Mouse (Mus musculus) midbrain, embryonic 14.5 days (tissue): ENCODE measurements around the gene Cox7a1. TPM values are rescaled to one million over a fixed set of nuclear protein-coding genes. Genes with fewer than 3 reads are reported as not detected.
A peak's percentile ranks its signal among the peaks of the same experiment; 100 is the strongest.
"Not testable (repeated sequence)": the region's sequence is repeated elsewhere in the genome, so short reads cannot be mapped to it uniquely, and the experiment has no call there.

Experiments
- ATAC-seq: fragments of 200-750 bp; cut with Nextera tagmentation; 2 replicates; pipeline ENCODE4 v1.8.0; 2017; ENCODE audit warnings: moderate number of reproducible peaks, moderate library complexity; ENCODE audit not compliant: low FRiP score, low TSS enrichment
- DNase-seq: peaks from one replicate; pipeline ENCODE4 v3.0.0-alpha.2; 2015
- H3K27ac ChIP-seq: fragments of 300-500 bp; sonication (generic); replicated peaks from 2 replicates; pipeline ENCODE4 v1.5.1; 2014; ENCODE audit warnings: mild to moderate bottlenecking, low read depth, low read length, moderate library complexity
- H3K27me3 ChIP-seq: fragments of 300-500 bp; sonication (generic); 2 replicates; pipeline ENCODE4 v1.6.1; 2014; ENCODE audit warnings: low read length, control low read depth, mixed read lengths; ENCODE audit not compliant: control insufficient read depth, insufficient read depth
- H3K36me3 ChIP-seq: fragments of 300-500 bp; sonication (generic); 2 replicates; pipeline ENCODE4 v1.6.1; 2014; ENCODE audit warnings: low read length, control low read depth; ENCODE audit not compliant: control insufficient read depth, insufficient read depth
- H3K4me1 ChIP-seq: fragments of 300-500 bp; sonication (generic); 2 replicates; pipeline ENCODE4 v1.6.1; 2014; ENCODE audit warnings: mild to moderate bottlenecking, antibody characterized with exemption, low read length, control low read depth; ENCODE audit not compliant: control insufficient read depth, insufficient read depth
- H3K4me2 ChIP-seq: fragments of 300-500 bp; sonication (generic); 2 replicates; pipeline ENCODE4 v1.6.1; 2014; ENCODE audit warnings: mild to moderate bottlenecking, low read length, moderate library complexity
- H3K4me3 ChIP-seq: fragments of 300-500 bp; sonication (generic); replicated peaks from 2 replicates; pipeline ENCODE4 v1.5.1; 2014; ENCODE audit warnings: low read depth, low read length
- H3K9ac ChIP-seq: fragments of 300-500 bp; sonication (generic); replicated peaks from 2 replicates; pipeline ENCODE4 v1.6.1; 2014; ENCODE audit warnings: mild to moderate bottlenecking, low read length, moderate library complexity
- H3K9me3 ChIP-seq: fragments of 300-500 bp; sonication (generic); 2 replicates; pipeline ENCODE4 v1.6.1; 2016; ENCODE audit warnings: low read length, control low read depth, mixed read lengths; ENCODE audit not compliant: control insufficient read depth
- WGBS: fragments of 180-500 bp; shearing (Covaris S2); extraction: QIAGEN DNeasy Blood & Tissue Kit; methylation state at CpG from one replicate; pipeline ENCODE4 v1.1.7; 2014; 5-methylcytosine and 5-hydroxymethylcytosine counted together
- polyA plus RNA-seq: library from polyadenylated mRNA; unstranded; fragments of >200 nt; fragmentation: Nextera tagmentation; extraction: Ambion mirVana; gene quantifications from 2 replicates; pipeline ENCODE4 v1.2.1, GENCODE M21; 2014

Gene Cox7a1
- polyA plus RNA-seq, 1 experiment from 2014 or later: 5.5 TPM

DNA sequence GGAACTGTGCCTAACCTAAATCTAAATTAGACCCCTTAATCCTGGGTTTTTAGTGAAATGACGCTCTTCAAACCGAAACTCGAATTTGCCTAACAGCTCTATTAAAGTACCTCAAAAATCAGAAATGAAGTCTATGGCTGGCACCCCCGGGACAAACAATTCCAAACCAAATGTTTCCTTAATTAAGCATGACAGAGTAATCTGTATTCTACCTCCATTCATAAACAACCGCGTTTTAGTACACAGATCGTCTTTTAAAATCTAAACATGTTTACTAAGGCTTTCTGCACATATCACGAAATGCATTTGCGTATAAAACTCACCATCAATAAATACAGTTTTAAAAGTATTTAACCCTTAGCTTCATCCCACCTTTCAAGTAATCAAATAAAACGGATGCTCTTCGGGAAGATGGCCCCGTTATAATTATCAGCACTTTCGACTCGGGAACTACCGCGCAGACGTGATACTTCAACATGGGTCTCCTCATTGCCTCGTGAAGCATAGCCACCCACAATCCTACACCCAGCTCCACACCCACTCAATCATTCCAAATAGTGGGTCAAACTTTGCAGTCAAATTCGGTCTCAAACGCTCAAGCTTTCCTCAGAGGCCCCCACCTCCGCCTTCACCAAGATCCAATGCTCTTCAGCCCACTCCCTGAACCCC lies 14.9 kb upstream of the Cox7a1 start:
- no peak for DNase-seq
- H3K27ac ChIP-seq: peak overlapping the region; percentile 95
- peaks cover 16% of the 10 kb centered on the region for H3K4me1 ChIP-seq
- peak overlapping the region; percentile 72 for H3K4me3 ChIP-seq
- H3K27me3 ChIP-seq: no peaks in the 10 kb centered on the region
- 3% methylated on average over 21 of the region's 21 CpGs for WGBS
- H3K4me2 ChIP-seq: peak overlapping the region; percentile 77
- peaks cover 20% of the 10 kb centered on the region for H3K36me3 ChIP-seq
- H3K9ac ChIP-seq: peak overlapping the region; percentile 92
- peak; percentile 48 for ATAC-seq
- H3K9me3 ChIP-seq: peaks cover 25% of the 10 kb centered on the region

DNA sequence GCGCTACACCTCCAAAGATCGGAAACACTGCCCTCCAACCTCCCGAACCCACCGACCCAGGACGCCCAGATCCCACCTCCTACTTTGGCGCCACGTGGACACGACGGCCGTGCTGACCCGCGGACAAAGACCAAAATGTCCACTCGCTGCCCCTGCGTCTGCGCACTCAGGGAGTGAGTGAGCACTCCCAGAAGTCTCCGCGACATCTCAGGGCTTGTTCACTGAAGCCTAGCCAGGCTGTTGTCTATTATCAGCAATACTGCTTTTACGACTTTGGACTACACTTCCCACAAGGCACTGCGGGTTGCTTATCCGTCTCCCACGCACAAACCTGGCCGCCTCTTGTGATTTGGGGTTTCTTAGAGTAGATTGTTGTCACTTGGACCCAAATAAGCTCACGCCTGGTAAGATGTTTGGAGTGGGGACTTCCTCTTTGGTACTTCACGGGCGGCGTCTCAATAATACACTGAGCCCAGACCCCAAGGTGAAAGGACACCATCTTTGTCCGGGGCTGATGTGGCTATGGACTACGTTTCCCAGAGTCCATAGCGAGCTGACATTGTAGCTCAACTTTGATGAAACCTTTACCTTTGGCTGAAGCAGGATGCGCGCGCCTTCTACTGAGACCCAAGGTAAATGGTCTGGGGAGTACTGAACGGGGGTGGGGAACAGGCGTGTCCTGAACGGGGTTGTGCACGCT lies 14.2 kb upstream of the Cox7a1 start, which contains the start of gene Zfp146:
Gene Zfp146, minus strand, starts transcription at position 168 of the 700 bp plus-strand sequence.
- Histone ChIP-seq H3K27ac (peak within 1 kb of the TSS; percentile 95), H3K9ac (peak within 1 kb of the TSS; percentile 92), H3K9me3 (peaks cover 22% of the 10 kb centered on the region), H3K27me3 (no peaks in the 10 kb centered on the region), H3K4me1 (peaks cover 16% of the 10 kb centered on the region), H3K4me3 (peak within 1 kb of the TSS; percentile 72), H3K36me3 (peaks cover 20% of the 10 kb centered on the region), H3K4me2 (peak within 1 kb of the TSS; percentile 77)
- ATAC-seq (peak; percentile 96), DNase-seq (peak; percentile 97)
- under 1% methylated on average over 36 of the region's 36 CpGs for WGBS

DNA sequence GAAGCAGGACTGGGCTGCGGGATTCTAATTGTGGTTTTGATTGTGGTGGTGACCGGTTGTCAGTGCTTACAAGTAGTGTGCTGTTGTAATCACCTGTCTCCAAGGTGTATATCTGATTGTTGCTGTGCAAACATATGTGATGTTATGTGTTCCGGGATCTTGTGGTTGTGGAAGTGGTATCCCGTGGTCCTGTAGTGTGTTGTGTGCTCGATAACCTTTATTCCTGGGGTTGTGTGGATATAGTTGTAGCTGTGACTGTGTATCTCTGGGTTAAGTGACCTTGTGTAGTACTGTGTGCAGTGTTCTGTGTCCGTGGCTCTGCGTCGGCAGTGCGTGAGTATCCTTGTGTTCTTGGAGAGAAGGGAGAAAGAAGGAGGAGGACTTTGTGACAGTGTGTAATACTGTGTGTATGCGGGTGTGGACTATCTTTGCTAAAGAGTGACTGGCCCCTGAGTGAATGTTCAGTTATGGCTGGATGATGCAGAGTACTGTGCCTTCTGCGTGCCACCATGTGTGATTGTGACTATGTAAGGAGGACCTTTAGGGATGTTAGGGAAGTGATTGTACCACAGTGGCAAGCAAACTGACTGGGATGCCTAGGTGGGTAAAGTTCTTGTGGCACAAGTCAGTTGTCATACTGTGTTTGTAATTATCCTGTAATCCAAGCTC lies 13.5 kb upstream of the Cox7a1 start:
- Histone ChIP-seq H3K4me2 (peak overlapping the region; percentile 77), H3K27ac (peak overlapping the region; percentile 95), H3K4me3 (peak overlapping the region; percentile 72), H3K36me3 (peaks cover 17% of the 10 kb centered on the region), H3K9ac (peak overlapping the region; percentile 92), H3K9me3 (peaks cover 18% of the 10 kb centered on the region), H3K27me3 (no peaks in the 10 kb centered on the region), H3K4me1 (peaks cover 16% of the 10 kb centered on the region)
- DNase-seq: peak; percentile 11
- ATAC-seq: peak; percentile 2; the same call in 1 of the 2 replicates
- whole genome bisulfite sequencing: 29% methylated on average over 11 of the region's 11 CpGs

DNA sequence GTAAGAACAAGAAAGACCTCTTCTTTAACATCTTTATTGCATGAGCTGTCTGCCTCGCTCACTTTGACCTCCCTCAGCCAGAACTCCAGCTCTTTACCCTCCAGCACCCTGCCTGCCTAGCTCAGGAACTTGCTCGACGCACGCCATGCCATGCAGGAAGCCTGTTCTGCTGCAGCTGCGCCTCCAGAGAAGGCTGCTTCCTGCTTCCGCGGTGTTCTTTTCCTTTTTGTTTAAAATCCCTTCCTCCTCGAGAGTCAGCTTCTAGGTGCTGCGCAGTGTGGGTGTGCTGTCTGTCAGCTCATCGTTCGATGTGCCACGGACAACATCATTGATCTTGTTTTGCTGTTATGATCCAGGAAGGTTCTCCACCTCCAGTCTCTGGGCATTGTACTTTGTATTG lies 7.5 kb upstream of the Cox7a1 start:
- H3K9ac ChIP-seq: no peak overlapping the region
- no peaks in the 10 kb centered on the region for H3K9me3 ChIP-seq
- H3K4me1 ChIP-seq: no peaks in the 10 kb centered on the region
- DNase-seq (no peak), ATAC-seq (no peak)
- WGBS: 87% methylated on average over 12 of the region's 12 CpGs
- no peak overlapping the region for H3K4me3 ChIP-seq
- H3K4me2 ChIP-seq: no peak overlapping the region
- H3K27me3 ChIP-seq: no peaks in the 10 kb centered on the region
- H3K36me3 ChIP-seq: peaks cover 29% of the 10 kb centered on the region
- H3K27ac ChIP-seq: no peak overlapping the region

DNA sequence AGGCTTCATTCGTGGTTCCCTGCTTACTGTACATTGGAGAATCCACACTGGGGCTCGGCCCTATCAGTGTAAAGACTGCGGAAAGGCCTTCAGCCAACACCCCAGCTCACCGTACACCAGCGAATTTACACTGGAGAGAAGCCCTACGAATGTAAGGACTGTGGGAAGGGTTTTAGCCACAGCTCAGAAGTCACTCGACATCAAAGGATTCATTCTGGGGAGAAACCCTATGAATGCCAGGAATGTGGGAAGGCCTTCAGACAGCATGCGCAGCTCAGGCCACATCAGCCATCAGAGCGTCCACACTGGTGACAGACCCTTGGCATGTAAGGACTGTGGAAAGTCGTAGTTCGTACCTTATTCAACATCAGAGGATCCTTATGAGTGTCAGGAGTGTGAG lies 5.7 kb upstream of the Cox7a1 start:
- ATAC-seq (no peak), DNase-seq (no peak)
- Histone ChIP-seq H3K27ac (no peak overlapping the region), H3K36me3 (peaks cover 29% of the 10 kb centered on the region), H3K27me3 (no peaks in the 10 kb centered on the region), H3K4me3 (no peak overlapping the region), H3K4me1 (no peaks in the 10 kb centered on the region), H3K9ac (no peak overlapping the region), H3K9me3 (no peaks in the 10 kb centered on the region), H3K4me2 (no peak overlapping the region)
- 88% methylated on average over 11 of the region's 11 CpGs for WGBS

DNA sequence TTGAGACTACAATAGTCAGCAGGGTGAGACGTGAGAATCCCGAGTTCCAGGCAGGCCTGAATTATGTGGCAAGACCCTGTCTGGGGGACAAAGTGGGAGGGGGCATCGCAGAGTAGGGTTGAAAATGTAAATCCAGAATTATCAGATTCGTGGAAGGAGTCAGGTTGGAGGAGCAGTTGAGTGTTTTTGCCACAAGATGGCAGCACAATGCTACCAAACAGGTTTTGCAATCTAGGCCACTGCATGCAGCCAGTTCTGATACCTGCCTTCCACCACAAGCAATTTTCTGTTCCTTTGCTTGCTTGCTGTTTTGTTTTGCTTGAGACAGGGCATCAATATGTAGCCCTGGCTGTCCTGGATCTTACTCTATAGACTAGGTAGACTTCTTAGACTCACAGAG lies 2.6 kb upstream of the Cox7a1 start:
- Histone ChIP-seq H3K4me3 (no peak overlapping the region), H3K9ac (no peak overlapping the region), H3K27ac (peak overlapping the region; percentile 37; the same call in 1 of the 2 replicates), H3K4me1 (peaks cover 4% of the 10 kb centered on the region; the same call in 1 of the 2 replicates), H3K9me3 (no peaks in the 10 kb centered on the region), H3K27me3 (no peaks in the 10 kb centered on the region), H3K4me2 (no peak overlapping the region), H3K36me3 (peaks cover 32% of the 10 kb centered on the region)
- peak; percentile 90 for DNase-seq
- no peak for ATAC-seq
- 3% methylated on average over 4 of the region's 4 CpGs for WGBS

DNA sequence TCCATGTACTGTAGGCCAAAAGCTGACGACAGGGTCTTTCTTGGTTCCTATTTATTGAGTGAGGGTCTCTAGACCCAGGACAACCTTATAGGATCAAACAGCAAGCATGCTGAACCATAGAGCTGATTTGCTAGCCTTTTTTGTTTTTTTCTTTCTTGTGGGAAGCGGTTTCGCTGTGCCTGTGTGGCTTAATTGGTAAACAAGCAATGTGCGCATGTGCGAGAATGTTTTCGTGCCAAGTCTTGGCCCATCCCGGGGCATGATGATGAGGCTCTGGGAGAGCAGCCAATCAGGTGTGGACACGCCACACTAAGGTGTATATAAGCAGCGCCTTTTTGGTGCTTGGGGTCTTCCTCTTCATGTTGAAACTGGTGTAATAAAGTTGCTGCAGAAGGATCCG lies 2.0 kb upstream of the Cox7a1 start:
- 94% methylated on average over 10 of the region's 10 CpGs for WGBS
- peaks cover 33% of the 10 kb centered on the region for H3K36me3 ChIP-seq

DNA sequence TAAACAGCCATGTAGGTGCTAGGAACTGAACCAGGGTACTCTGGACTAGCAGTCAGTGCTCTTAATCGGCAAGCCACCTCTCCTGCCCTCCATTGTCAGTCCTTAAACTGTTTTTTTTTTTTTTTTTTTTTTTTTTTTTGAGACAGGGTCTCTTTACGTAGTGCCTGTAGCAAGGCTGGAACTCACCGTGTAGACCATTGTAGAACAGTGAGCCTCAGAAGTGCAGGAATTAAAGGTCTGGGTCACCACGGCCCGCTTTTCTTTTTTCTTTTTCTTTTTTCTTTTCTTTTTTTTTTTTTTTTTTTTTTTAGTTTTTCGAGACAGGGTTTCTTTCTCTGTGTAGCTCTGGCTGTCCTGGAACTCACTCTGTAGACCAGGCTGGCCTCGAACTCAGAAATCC lies 755 bp upstream of the Cox7a1 start:
- 67% methylated on average over 7 of the region's 7 CpGs for WGBS
- DNase-seq: not testable (repeated sequence)
- H3K36me3 ChIP-seq: peaks cover 38% of the 10 kb centered on the region

More for the DNA sequence above, 2.0 kb upstream of the Cox7a1 start:
- H3K4me1 ChIP-seq, H3K4me3 ChIP-seq, H3K9ac ChIP-seq, ATAC-seq, H3K4me2 ChIP-seq, H3K9me3 ChIP-seq, H3K27me3 ChIP-seq, DNase-seq: not testable (repeated sequence)
- H3K27ac ChIP-seq: peak overlapping the region; percentile 37; the same call in 1 of the 2 replicates

More for the DNA sequence above, 755 bp upstream of the Cox7a1 start:
- not testable (repeated sequence) for H3K9me3 ChIP-seq, H3K4me3 ChIP-seq, H3K4me2 ChIP-seq, H3K27me3 ChIP-seq, ATAC-seq, H3K9ac ChIP-seq, H3K4me1 ChIP-seq, H3K27ac ChIP-seq
